Mouse (Mus musculus) mouse embryonic stem cell (cell line): ENCODE results near the gene Prelp.

Experiments
- in situ Hi-C, 2 experiments: fragments of 300-500 bp; cut with MboI; formaldehyde crosslinking; loops; 1 replicate in 1 of 2; 3 replicates in 1 of 2; pipeline ENCODE4 v1.14.3; 2019 to 2020; ENCODE audit warnings: low sequenced_read_pairs in 2 of 2, low pct_unique_long_range_greater_than_20kb in 1 of 2, mixed read lengths in 1 of 2; ENCODE audit not compliant: unreplicated experiment in 1 of 2

The Prelp gene

GRCm38 (mm10) chr1:133881813-133882212 is 39.4 kb downstream of the Prelp start:
- in situ Hi-C loops = no loop called here

DNA sequence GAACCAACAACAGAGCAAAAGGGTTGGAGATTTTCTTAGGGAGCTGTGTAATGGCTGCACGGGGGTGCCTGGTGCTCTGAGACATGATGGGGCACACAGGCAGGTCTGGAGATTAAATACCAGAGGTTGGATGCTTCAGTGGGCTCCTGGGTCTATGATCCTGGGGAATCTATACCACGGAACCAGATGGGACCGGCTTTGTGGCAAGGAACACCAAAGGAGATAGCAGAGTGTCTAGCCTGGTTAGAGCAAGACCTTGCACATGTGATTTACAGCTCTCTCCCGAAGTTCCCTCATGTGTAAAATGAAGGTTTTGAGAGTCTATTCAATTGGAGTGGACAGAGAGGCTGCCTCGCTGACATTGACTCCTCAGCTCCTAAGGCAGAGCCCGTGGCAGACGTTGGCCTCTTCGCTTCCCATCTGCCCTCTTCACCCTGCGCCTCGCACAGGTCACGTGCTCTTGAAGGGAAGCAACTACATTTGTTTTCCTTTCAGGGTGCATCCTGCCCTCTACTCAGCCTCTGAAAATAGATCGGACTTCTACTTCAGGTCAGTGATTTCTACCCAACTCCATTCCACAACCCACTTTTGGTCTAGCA is 42.3 kb downstream of the Prelp start:
- in situ Hi-C loops = no loop called here

DNA sequence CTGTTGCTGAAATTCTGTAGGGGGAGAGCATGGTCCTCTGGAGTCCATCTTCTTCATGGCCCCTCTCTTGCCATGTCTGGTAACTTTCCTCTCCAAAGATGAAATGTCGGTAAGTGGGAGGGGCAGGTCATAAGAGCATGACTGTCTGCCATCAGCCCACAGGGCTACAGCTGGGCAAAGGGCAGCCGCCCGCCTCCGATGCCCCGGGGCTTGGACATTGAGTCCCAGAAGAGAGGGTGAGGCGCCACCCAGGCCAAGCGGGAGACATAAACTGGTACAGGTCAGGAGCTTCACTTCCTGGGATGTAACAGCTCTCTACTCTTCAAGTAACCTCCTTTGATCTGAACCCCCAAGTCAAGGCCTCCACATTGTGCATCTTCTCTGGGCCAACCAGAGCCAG is 44.3 kb downstream of the Prelp start:
- in situ Hi-C loops = no loop called here

DNA sequence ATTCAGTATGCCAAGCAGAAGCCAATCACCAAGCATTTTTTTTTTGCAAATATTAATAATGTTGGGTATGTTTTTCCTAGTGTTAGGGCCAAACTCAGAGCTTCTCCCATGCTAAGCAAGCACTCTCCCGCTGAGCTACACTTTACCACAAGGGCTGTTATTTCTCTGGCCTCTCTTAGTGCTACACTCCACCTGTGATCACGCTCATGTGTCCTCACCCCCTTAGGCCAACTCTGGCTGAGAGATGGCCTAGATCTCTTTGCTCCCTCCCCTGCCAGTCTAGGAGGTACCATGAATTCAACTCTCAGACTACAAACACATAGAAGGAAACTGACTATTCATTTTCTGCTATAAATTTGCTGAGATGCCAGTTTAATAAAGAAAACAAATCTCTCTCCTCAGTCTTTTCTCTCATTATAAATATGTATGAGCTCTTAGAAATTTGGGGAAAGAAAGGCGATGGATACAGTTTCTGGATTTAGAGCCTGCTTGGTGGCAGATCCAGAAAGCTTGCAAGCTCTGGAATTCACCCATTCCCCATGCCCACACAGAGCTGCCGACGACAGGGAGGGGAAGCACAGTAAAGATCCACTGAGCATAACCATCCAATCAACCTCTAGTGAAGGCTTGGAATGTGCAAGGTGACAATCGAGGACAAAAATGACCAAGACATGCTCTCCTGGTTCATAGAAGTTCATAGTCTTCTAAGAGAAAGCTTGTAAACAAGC is 48.0 kb downstream of the Prelp start:
- in situ Hi-C loops = no loop called here

DNA sequence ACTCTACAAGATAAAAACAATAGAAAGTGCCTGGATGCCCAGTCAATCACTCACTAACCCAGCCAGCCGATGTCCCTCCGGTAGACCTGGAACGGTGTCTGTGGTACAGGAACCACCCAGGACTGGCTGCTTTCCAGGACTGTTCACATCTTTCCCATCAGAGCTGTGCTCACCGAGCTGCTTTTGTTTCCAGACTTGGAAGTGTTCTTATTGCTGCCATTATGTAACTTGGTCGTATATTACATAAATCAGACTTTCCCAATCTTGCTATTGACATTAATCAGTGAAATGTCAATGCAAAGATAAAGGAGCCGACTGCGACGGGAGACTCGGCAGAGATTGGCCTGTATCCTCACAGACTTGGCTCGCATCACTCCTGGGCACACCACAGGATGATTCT is 50.0 kb downstream of the Prelp start:
- in situ Hi-C loops = no loop called here

DNA sequence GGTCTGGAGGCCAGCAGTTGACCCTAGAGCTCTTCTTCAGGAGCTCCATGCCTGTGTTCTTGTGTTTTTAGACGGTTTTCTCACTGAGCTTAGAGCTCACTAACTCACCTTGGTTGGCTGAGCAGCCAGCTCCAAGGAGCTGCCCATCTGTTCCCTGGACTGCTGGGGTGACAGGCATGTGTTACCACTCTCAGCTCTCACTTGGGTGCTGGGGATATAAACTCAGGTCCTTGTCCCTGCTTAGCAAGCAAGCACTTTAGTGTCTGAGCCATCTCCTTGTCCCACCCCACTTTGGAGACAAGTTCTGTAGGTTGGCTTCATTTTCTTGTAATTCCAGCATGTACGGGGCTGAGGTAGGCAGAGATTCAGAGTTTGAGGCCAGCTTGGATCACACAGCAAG is 52.0 kb downstream of the Prelp start:
- in situ Hi-C loops = no loop called here

GRCm38 (mm10) chr1:133863257-133863997 is 57.8 kb downstream of the Prelp start:
- in situ Hi-C loops = no loop called here

- in situ Hi-C loops = no loop called here
Measured at GRCm38 (mm10) chr1:133861028-133861427, 60.2 kb downstream of the Prelp start.
